Mouse (Mus musculus) bone marrow macrophage, adult 2 months (primary cell): ENCODE data around the gene Arl5c.

Experiments used
- CTCF ChIP-seq: IDR thresholded peaks from 2 replicates; pipeline ENCODE4 v1.5.1; 2012; ENCODE audit warnings: low read depth, mild to moderate bottlenecking, low read length, moderate library complexity
- POLR2A ChIP-seq: IDR thresholded peaks from 2 replicates; pipeline ENCODE4 v1.6.1; 2012; ENCODE audit warnings: mild to moderate bottlenecking, low read depth, low read length, borderline replicate concordance

DNA sequence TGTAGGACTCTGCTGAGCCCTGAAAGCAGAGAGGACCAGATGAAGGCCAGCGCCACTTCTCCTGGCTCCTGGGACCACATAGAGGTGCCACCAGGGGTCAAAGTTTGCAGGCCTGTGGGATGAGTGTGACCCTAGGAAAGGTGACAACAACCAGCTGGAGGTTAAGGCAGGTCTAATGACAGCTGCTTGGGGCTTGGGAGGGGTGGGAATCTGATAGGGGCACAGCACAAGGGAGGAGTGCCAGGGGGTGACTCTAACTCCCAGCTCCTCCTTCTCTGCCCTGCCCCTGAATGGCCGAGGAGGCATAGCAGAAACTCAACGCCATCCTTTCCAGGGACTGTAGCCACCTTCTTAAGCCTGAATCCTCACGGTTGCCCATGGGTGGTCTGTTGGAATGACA, 20.8 kb upstream of the Arl5c start:
- TF ChIP-seq CTCF (no peak), POLR2A (no peak)
